Mouse (Mus musculus) mouse embryonic stem cell (cell line): ENCODE measurements around the gene Ccl3.

ENCODE experiments used
- in situ Hi-C, 2 experiments: fragments of 300-500 bp; cut with MboI; formaldehyde crosslinking; loops; 1 replicate in 1 of 2; 3 replicates in 1 of 2; pipeline ENCODE4 v1.14.3; 2019 to 2020; ENCODE audit warnings: low sequenced_read_pairs in 2 of 2, low pct_unique_long_range_greater_than_20kb in 1 of 2, mixed read lengths in 1 of 2; ENCODE audit not compliant: unreplicated experiment in 1 of 2

Gene Ccl3

DNA sequence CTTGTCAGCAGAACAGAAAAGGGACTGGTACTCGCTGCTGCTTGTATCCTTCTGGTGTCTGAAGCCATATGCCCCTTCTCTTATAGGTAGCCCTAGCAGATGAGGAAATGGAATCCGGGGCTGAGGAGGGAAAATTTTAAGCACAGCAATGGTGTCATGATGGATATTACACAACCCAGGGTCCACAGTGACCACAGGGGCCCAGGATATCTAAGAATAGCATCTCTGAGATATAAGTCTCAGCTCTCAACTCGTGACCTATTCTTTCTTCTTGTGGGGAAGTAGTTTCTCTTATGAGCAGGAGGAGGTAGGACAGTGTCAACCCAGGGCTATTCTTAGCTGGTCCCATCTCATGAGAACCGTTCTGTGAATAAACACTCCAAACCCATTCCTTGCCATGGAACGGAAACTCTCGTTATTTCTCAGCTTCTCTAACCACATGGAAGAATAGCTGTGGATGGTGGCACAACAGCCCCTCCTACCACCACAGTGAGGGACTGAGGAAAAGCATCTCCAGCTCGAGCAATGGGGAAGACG lies at the start of gene Ccl3:
Gene Ccl3, minus strand, starts transcription at position 51 of the 537 bp plus-strand sequence.
- in situ Hi-C loops: no loop called here

DNA sequence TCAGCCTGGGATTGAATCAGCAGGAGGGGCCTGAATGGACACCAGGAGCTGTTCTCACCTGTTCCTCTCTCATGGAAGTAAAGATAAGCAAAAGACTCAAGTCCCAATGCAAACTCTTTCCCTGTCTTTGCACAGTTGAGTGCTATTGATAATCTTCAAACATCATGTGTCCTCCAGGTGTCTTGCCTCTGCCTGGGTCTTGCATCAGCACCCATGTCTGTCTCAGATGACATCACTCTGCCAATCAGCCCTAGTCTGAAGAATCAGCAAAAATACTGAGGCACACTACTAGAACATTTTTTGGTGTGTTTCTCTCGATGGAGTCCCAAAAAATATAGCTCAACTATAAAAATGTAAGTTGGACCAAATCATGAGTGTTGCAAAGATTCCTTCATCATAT lies 42.9 kb upstream of the Ccl3 start:
- in situ Hi-C loops: no loop called here

DNA sequence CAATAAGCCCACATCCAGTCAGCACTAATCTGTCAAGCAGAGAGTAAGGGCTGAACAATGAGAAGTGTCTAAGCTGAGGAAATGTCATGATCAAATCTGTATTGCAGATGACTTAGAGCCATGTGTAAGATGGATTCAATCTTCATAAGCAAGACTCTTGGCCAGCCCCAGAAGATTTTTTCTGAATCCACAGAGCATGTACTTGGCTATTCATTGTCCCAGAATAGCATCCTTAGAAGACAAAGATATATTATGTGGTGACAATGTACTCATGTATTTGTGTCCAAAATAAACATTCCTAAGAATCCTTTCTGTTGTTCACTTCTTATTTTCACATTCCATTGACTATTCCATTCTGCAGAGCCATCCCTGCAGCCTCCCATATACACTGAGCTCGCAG lies 40.8 kb upstream of the Ccl3 start:
- in situ Hi-C loops: no loop called here

DNA sequence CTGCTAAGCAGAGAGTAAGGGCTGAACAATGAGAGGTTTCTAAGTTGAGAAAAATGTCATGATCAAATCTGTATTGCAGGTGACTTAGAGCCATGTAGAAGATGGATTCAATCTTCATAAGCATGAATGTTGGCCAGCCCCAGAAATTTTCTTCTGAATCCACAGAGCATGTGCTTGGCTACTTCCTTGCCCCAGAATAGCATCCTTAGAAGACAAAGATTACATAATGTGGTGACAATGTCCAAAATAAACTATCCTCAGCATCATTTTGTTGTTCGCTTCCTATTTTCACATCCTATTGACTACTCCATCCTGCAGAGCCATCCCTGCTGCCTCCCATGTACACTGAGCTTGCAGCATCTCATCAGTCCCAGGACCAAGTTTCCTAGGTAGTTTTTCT lies 26.5 kb upstream of the Ccl3 start:
- in situ Hi-C loops: no loop called here

DNA sequence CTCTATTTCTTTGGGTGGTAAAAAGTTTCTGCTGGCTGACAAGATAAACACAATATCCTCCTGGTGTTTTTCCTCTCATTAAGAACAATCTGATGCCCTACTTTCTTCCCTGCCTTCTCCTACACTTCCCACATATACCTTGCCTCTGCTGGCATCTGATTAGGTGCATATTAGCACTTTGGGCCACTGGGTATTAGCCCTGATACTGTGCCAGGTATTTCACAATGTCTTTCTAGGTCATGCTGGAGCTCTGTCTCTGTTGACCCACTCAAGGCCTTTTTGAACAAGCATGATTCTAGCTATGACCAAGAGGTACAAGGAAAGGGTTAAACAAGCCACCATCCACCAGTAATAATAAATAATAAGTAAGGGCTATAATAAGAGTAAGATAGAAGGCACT lies 22.6 kb upstream of the Ccl3 start:
- in situ Hi-C loops: no loop called here

DNA sequence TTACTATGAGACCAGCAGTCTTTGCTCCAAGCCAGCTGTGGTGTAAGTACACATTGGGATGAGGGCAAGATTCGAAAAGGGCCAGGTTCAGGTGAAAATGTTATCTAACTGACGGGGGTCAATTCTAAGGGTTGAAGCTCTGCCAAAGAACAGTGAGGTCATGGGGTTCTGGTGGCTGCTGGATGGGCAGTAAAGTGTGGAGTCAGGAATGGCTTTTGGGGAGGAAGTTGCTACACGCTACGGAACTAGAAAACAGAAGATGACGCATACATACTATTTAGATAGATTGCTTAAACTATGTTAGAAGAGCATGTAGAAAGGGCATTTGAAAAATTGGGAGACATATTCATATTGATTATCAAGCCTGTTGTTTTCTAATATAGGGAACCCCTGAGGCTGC lies 14.4 kb upstream of the Ccl3 start:
- in situ Hi-C loops: no loop called here

DNA sequence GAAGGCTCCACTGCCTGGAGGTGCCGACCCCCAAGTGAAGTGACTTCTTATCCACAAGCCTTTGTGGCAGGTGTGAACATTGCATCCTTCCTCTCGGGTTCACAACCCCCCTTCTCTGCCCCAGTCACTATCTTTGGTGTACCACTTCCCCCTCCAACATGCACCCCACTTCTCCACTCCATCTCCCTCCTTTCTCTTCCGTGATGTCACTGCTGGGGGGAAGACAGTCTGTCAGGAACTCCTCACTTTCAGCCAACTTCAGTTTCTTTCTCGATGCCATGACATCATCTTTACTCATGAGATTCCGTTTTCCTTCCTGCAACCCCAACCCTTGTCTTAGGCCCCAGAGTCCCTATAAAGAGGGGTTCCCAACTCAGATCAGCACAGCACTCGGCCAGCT lies 13.0 kb upstream of the Ccl3 start, which contains the start of gene Ccl4:
Gene Ccl4, plus strand, starts transcription at position 381 of the 400 bp plus-strand sequence.
- in situ Hi-C loops: no loop called here

DNA sequence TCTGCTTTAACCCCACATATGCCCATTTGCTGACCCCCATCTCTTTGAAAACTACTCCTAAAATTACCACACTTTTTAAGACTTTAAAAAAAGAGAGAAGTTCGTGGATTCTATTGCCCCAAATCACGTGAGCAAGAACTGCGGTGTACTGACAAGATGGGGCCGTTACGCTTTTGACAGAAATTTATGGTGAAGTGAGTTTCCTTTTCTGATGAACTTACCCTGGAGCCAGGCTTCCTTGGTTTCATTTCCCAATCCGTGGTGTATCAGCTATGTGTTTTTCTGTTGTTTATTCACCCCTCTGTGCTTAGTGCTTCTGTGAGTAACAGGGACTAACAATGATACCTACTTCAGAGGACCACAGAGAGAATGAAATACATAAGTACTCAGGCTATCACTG lies 9.6 kb upstream of the Ccl3 start:
- in situ Hi-C loops: no loop called here

DNA sequence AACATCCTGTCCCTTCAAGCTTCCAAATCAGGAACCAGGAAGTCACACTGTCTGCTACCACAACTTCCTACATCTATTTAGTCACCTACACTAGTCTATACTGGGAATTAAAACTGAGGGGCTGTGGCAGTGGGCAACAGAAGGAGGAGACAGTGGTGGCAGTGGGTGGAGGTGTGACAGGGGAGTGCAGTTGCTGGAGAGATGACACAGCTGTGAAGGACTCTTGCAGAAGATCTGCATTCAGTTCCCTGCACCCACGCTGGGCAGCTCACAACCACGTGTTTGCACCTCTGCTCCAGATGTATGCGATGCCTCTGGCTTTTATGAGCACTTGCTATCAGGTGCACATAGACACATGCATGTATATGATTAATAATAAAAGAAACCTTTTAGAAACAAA lies 8.4 kb upstream of the Ccl3 start:
- in situ Hi-C loops: no loop called here

DNA sequence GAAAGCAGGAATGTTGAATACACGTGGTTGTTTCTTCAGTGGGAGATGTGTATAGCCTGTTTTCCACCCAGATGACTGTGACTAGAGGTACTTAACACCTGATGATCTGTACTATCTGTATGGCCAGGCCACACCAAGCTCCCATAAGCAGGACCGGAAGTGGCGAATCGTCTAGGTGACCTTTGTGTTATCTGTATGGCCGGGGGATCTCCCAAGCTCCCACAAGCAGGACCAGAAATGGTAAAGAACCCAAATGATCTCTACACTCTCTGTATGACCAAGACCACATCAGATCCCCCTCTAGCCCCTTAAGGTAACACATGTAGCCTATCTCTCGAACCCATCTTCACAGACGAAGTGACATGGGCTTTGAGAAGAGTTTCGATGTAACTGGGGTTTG lies 5.5 kb upstream of the Ccl3 start:
- in situ Hi-C loops: no loop called here

DNA sequence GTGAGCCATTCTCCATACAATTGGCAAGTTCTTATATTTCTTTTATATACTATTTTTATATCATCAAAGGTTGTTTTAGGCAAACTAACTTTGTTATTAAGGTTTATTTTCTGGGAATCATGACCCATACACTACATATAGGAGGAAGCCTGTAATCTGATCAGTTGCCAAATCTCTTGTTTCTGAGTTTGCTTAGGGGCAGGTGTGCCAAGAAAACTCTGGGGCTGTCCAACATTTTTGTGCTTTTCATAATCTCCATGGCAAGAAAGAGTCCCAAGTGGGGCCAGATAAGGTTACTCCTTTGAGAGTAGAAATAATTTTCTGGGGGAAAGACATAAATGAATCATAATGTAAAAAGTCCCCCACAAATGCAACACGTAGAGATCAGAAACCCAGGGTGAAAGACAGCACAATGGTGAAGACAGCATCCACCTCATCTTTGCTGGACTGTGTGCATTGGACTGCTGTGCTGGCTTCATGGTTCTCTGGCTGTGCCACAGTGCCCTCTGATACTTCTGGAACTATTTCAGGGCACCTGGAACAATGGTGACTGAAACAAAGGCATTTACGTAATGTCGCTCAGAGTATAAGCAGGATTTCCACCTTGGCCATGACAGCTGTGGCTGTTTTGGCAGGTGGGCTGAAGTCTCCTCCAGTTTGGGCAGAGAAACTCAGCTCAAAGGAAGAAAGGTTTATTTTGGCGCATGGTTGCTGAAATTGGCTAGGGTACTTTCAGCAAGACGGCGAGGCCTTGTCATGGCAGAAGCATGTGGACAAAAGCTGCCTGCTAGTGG lies 2.6 kb downstream of the Ccl3 start:
- in situ Hi-C loops: no loop called here

DNA sequence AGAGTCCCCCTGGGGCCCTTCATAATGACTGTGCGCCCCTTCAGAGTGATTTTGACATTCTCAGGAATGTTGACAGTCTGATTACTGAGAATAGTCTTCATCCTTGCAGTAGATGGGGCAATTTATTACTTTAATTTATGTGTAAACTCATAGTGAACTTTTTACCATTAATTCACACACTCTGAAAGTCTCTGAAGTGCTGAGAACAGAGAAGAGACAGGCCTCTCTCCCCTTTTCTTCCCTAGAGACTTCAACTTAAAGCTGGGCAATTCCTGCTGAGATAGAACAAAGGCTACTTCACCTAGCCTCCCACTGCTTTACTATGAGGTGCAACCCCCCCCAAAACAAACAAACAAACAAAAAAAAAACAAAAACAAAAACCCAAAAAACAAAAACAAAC lies 3.6 kb downstream of the Ccl3 start, which contains the start of gene Rpl9-ps1:
Gene Rpl9-ps1, minus strand, starts transcription at position 101 of the 400 bp plus-strand sequence.
- in situ Hi-C loops: no loop called here

DNA sequence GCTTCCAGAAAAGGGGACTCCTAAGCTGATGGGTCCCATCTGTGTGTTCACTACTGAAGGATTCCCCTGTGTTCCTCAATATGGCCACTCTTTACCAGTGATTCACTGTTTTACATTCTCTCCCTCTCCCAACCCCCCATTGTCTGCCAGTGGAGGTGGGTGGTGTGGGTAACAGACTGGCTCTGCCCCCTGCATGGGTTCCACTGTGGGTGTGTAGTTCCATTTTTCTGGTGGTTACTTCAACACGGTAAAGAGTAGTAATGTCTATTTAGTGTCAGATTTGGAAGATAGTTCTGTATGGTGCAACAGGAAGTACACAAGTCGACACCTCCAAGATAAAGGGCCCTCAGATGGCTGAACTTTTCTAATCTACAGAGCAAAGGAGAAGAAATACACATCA lies 7.9 kb downstream of the Ccl3 start:
- in situ Hi-C loops: no loop called here

DNA sequence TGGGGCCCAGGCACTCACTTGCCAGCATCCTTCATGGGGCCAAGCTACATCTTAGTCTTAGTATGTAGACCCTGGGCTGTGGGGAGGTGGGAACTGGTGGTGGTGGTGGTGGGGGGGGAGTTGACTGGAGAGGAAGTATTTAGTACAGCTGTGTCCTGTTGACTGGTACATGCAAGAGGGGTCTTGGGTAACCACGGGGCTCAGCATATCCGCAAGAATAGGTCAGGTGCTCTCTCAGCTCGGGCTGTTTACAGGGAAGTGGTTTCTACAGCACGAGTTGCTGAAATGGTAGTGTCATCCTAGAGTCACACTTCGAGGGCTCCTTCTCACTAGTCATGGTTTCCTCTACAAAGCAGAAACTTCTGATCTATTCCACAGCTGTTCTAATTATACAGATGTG lies 9.0 kb downstream of the Ccl3 start:
- in situ Hi-C loops: no loop called here

DNA sequence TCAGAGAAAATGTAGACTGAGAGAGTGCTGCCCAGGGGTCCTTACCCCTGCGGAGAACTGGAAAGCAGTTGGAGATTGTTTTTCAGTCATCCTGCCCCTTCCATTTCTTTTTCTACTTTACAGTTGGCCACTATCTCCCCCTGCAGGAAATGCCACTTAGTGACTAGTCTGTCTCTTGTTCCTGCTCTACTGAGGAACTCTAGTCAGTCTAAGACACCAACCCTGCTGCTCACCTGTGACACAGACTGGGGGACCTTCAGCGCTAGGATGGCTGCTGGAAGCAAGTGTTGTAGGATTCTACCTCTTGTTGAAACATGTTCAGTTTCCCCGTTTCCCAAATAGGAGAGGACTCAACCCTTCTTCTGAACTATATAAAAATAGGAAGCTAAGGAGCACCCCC lies 9.6 kb downstream of the Ccl3 start:
- in situ Hi-C loops: no loop called here

DNA sequence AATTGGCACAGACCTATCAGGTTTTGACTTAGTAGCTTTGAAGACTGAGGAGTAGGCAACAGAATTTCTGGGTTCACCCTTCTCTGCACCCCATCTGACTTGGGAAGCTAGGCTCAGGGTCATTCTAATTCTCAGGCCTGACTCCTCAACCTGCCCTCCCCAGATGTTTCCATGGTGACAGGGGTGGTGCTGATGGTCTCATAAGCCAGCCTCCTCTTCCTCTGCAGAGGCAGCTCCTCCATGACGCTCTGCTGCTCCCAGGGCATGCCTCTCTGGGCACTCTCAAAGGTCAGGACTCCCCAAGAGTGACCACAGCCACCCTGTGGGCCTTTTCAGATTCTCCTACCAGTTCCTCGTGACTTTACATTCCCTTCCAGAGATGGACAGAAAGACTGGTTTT lies 10.2 kb downstream of the Ccl3 start:
- in situ Hi-C loops: no loop called here

DNA sequence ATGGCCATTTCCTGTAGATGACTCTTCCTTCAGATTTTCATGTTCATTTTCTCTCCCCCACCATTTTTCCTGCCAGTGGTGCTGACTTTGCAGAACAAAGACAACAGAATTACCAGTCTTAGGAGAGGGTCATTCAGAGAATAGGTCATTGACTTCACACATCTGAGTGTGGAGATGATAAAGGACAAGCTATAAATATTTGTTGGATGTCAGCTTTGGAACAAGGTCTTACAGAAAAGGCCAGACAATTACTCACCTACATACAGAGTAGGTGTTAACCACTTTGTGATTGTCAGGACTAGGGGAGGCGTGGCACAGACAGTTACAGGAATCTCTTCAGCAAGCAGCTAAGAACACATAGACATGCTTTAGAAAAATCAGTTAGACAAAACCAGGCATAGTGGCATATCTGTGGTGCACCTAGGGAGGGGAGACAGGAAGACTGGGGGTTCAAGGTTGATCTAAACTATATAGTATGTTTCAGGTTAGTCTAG lies 12.4 kb downstream of the Ccl3 start:
- in situ Hi-C loops: no loop called here

DNA sequence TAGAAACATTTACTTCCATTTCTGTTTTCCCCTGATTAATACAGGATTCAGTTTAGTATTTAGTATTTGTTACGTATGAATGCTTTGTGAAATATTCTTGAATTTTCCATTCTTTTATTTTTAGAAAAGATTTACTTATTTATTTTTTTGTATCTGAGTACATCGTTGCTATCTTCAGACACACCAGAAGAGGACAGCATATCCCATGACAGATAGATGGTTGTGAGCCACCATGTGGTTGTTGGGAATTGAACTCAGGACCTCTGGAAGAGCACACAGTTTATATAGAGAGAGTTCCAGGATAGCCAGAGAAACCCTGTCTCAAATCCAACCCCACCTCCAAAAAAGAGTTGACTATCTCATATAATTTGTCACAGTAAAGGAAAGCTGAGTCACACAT lies 14.3 kb downstream of the Ccl3 start:
- in situ Hi-C loops: no loop called here

DNA sequence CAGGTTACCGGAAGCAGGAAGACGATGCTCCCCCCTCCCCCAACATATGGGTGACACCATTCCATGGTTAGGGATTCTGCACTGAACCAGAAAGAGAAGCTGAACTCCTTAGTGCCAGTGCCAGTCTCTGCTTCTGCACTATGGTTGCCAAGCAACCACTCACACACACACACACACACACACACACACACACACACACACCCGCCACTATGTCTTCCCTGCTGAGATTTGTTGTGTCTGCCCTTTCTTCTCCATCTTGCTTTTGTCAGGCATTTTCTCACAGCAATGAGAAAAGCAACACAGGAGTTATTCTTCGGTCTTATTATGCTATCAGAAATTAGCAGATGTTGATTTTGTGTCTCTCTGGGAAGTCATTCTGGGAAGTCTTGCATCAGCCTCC lies 14.7 kb downstream of the Ccl3 start:
- in situ Hi-C loops: no loop called here

DNA sequence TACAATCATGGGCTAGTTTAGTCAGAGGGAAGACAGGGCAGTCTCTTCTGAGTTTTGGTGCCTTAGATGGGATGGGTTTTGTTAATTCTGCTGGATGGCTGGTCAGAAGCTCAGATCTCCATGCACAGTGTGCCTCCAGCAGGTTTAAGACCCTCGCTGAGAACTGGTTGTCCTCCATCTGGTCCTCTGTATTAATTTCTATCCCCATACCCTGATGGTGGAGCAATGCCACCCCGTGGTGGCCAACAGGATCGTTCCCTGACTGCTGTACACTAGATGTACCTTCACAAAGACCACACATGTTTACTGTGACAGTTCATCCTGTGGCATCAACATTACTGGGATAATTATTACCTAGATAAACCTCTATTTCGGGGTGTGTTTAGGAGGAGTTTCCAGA lies 16.4 kb downstream of the Ccl3 start:
- in situ Hi-C loops: no loop called here
